Mouse (Mus musculus) forebrain, embryonic 12.5 days (tissue): Measurements from ENCODE around the gene Ddx6. TPM values are rescaled to one million over a fixed set of nuclear protein-coding genes. Genes with fewer than 3 reads are reported as not detected.

Experiments
- ATAC-seq: fragments of 200-750 bp; cut with Nextera tagmentation; 2 replicates; pipeline ENCODE4 v1.8.0; 2017; ENCODE audit warnings: moderate TSS enrichment; ENCODE audit not compliant: low FRiP score
- H3K27ac ChIP-seq: fragments of 300-500 bp; sonication (generic); 2 replicates; pipeline ENCODE4 v1.5.1; 2016; ENCODE audit warnings: mild to moderate bottlenecking
- H3K27me3 ChIP-seq: fragments of 300-500 bp; sonication (generic); 2 replicates; pipeline ENCODE4 v1.6.1; 2016; ENCODE audit warnings: mild to moderate bottlenecking
- H3K36me3 ChIP-seq: fragments of 300-500 bp; sonication (generic); replicated peaks from 2 replicates; pipeline ENCODE4 v1.6.1; 2016; ENCODE audit warnings: mild to moderate bottlenecking
- H3K4me1 ChIP-seq: fragments of 300-500 bp; sonication (generic); 2 replicates; pipeline ENCODE4 v1.6.1; 2016
- H3K4me2 ChIP-seq: fragments of 300-500 bp; sonication (generic); 2 replicates; pipeline ENCODE4 v1.6.1; 2016; ENCODE audit warnings: mild to moderate bottlenecking, moderate library complexity
- H3K4me3 ChIP-seq: fragments of 300-500 bp; sonication (generic); replicated peaks from 2 replicates; pipeline ENCODE4 v1.5.1; 2016; ENCODE audit warnings: mild to moderate bottlenecking
- H3K9ac ChIP-seq: fragments of 300-500 bp; sonication (generic); 2 replicates; pipeline ENCODE4 v1.6.1; 2016; ENCODE audit warnings: mild to moderate bottlenecking
- H3K9me3 ChIP-seq: fragments of 300-500 bp; sonication (generic); 2 replicates; pipeline ENCODE4 v1.6.1; 2016
- WGBS: fragments of 180-500 bp; shearing (Covaris S2); methylation state at CpG from one replicate; pipeline ENCODE4 v1.1.7; 2016; 5-methylcytosine and 5-hydroxymethylcytosine counted together
- polyA plus RNA-seq: library from polyadenylated mRNA; unstranded; fragments of >200 nt; fragmentation: Nextera tagmentation; extraction: Ambion mirVana; gene quantifications from 2 replicates; pipeline ENCODE4 v1.2.1, GENCODE M21; 2016

Gene Ddx6
- polyA plus RNA-seq, 1 experiment from 2014 or later, result 24.4 TPM

DNA sequence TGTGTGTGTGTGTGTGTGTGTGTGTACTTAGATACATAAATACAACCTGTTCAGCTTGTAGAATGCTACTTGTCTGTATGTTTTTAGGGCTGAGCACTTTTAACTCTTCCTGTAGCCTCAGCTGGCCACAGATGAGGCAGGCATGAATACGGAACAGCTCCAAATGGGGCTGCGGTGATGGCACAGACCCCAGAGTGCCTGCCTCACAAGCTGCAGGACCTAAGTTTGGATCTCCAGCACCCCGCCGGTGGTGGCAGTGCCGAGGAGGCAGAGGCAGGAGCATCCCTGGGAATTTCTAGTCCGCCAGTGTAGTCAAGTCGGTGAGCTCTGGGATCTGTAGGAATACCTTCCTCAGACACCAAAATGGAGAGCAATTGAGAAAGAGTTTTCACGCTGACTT is 42.3 kb downstream of the Ddx6 start:
- H3K9ac ChIP-seq, result no peak overlapping the region
- H3K36me3 ChIP-seq, result no peaks in the 10 kb centered on the region
- H3K4me1 ChIP-seq, result no peaks in the 10 kb centered on the region
- no peaks in the 10 kb centered on the region for H3K27me3 ChIP-seq
- no peak for ATAC-seq
- H3K4me2 ChIP-seq, result no peak overlapping the region
- no peak overlapping the region for H3K4me3 ChIP-seq
- no peak overlapping the region for H3K27ac ChIP-seq
- WGBS, result 93% methylated on average over 8 of the region's 8 CpGs
- H3K9me3 ChIP-seq, result no peaks in the 10 kb centered on the region

- no peaks in the 10 kb centered on the region for H3K4me1 ChIP-seq
- 85% methylated on average over 4 of the region's 4 CpGs for WGBS
- H3K36me3 ChIP-seq, result no peaks in the 10 kb centered on the region
- H3K9me3 ChIP-seq, result no peaks in the 10 kb centered on the region
- H3K9ac ChIP-seq, result no peak overlapping the region
- H3K27me3 ChIP-seq, result no peaks in the 10 kb centered on the region
- H3K27ac ChIP-seq, result no peak overlapping the region
- no peak overlapping the region for H3K4me2 ChIP-seq
- no peak overlapping the region for H3K4me3 ChIP-seq
- no peak for ATAC-seq
Measured at GRCm38 (mm10) chr9:44647656-44648055, 43.0 kb downstream of the Ddx6 start.

GRCm38 (mm10) chr9:44648881-44649281 is 44.2 kb downstream of the Ddx6 start:
- 80% methylated on average over 7 of the region's 7 CpGs for WGBS
- Histone ChIP-seq H3K4me1 (no peaks in the 10 kb centered on the region), H3K36me3 (no peaks in the 10 kb centered on the region), H3K9me3 (no peaks in the 10 kb centered on the region), H3K27me3 (no peaks in the 10 kb centered on the region), H3K4me3 (no peak overlapping the region), H3K9ac (no peak overlapping the region), H3K4me2 (no peak overlapping the region), H3K27ac (no peak overlapping the region)
- ATAC-seq, result no peak

DNA sequence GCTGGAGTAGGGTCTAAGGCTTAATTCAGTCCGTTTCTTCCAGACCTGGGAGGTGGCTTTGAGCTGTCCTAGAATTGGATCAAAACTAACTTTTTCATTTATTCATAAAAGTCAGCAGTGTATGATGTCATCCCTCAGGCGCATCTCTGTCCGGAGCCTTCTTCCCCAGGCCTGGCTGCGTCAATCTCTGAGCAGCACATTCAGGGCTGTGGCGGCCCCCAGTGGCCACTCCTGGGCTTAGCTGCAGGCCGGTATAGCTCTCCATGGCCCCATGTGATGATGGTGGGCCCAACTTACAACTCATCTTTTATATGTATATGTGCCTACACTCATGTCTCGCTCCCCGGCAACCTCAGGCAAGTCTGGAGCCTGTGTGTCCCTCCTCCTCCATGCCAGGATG is 47.3 kb downstream of the Ddx6 start:
- ATAC-seq, result peak; percentile 81; the same call in 1 of the 2 replicates
- H3K4me2 ChIP-seq, result no peak overlapping the region
- peaks cover 5% of the 10 kb centered on the region for H3K4me1 ChIP-seq
- H3K4me3 ChIP-seq, result no peak overlapping the region
- H3K9me3 ChIP-seq, result no peaks in the 10 kb centered on the region
- no peak overlapping the region for H3K27ac ChIP-seq
- H3K27me3 ChIP-seq, result peaks cover 3% of the 10 kb centered on the region; the same call in 1 of the 2 replicates
- no peak overlapping the region for H3K9ac ChIP-seq
- 9% methylated on average over 8 of the region's 8 CpGs for WGBS
- H3K36me3 ChIP-seq, result no peaks in the 10 kb centered on the region

GRCm38 (mm10) chr9:44653896-44654295 is 49.2 kb downstream of the Ddx6 start:
- Histone ChIP-seq H3K9ac (no peak overlapping the region), H3K4me2 (no peak overlapping the region), H3K27me3 (peaks cover 3% of the 10 kb centered on the region; the same call in 1 of the 2 replicates), H3K4me3 (no peak overlapping the region), H3K4me1 (peaks cover 5% of the 10 kb centered on the region), H3K27ac (no peak overlapping the region), H3K36me3 (no peaks in the 10 kb centered on the region), H3K9me3 (no peaks in the 10 kb centered on the region)
- 75% methylated on average over 4 of the region's 4 CpGs for WGBS
- no peak for ATAC-seq

DNA sequence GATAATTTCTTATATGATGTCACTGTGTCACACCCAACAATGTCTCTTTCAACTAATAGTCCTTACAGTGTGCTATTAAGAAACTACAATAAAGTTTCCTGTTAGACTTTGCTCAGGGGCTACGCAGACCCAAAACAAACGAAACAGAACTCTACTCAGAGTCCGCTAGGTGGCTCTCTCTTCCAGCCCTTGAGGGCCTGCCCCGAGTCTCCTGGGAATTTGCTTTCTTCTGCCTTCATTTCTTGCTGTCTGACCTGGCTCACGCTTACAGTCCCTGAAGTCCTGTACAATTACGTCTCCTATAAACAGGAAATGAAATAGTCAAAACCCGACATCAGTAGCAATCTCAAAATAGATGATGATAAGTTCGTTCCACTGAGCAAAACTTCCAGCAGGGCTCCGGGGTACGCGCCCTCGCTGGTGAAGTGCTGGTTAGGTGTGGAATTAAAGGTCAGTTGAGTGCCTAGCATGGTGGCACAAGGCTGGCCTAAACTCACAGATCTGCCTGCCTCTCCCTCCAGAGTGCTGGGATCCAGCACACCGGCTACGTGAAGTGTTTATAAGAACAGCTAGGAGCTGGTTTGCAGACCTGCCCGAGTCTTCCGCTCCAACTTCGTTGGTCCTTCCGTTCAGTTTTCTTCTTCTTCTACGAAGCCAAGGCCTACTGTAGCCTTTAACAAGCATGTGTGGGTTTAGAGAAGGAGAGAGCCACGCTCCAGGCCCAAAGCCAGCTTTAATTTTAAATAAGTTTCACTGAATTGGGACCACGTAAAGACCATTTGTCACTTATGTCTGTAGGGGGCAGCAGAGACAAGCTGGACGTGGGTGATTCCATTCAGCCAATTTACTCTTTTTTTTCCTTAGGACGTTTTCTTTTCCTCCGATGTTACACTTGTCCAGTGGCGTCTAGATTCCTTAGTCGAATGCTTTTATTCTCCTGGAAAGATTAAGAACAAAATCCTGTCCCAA is 50.7 kb downstream of the Ddx6 start:
- ATAC-seq, result 0 out of 2 replicates have a peak, but pooled peaks have one; percentile 27
- Histone ChIP-seq H3K4me3 (0 out of 2 replicates have a peak overlapping the region, but pooled peaks have one; percentile 2), H3K9ac (0 out of 2 replicates have a peak overlapping the region, but pooled peaks have one; percentile 12), H3K27me3 (peaks cover 3% of the 10 kb centered on the region; the same call in 1 of the 2 replicates), H3K9me3 (no peaks in the 10 kb centered on the region), H3K4me2 (peak overlapping the region; percentile 39), H3K4me1 (peaks cover 5% of the 10 kb centered on the region), H3K36me3 (no peaks in the 10 kb centered on the region), H3K27ac (no peak overlapping the region)
- 25% methylated on average over 26 of the region's 26 CpGs for WGBS

- H3K9ac ChIP-seq, result no peak overlapping the region
- H3K27me3 ChIP-seq, result no peaks in the 10 kb centered on the region
- H3K4me3 ChIP-seq, result no peak overlapping the region
- H3K4me2 ChIP-seq, result no peak overlapping the region
- WGBS, result 90% methylated on average over 6 of the region's 6 CpGs
- no peaks in the 10 kb centered on the region for H3K36me3 ChIP-seq
- ATAC-seq, result no peak
- H3K4me1 ChIP-seq, result no peaks in the 10 kb centered on the region
- H3K27ac ChIP-seq, result no peak overlapping the region
- H3K9me3 ChIP-seq, result no peaks in the 10 kb centered on the region
Measured at GRCm38 (mm10) chr9:44663706-44664105, 59.0 kb downstream of the Ddx6 start.

- no peak for ATAC-seq
- Histone ChIP-seq H3K4me3 (no peak overlapping the region), H3K4me2 (no peak overlapping the region), H3K9me3 (no peaks in the 10 kb centered on the region), H3K9ac (no peak overlapping the region), H3K4me1 (no peaks in the 10 kb centered on the region), H3K36me3 (no peaks in the 10 kb centered on the region), H3K27ac (no peak overlapping the region), H3K27me3 (no peaks in the 10 kb centered on the region)
- WGBS, result 94% methylated on average over 5 of the region's 5 CpGs
Measured at GRCm38 (mm10) chr9:44671416-44671815, 66.7 kb downstream of the Ddx6 start.

DNA sequence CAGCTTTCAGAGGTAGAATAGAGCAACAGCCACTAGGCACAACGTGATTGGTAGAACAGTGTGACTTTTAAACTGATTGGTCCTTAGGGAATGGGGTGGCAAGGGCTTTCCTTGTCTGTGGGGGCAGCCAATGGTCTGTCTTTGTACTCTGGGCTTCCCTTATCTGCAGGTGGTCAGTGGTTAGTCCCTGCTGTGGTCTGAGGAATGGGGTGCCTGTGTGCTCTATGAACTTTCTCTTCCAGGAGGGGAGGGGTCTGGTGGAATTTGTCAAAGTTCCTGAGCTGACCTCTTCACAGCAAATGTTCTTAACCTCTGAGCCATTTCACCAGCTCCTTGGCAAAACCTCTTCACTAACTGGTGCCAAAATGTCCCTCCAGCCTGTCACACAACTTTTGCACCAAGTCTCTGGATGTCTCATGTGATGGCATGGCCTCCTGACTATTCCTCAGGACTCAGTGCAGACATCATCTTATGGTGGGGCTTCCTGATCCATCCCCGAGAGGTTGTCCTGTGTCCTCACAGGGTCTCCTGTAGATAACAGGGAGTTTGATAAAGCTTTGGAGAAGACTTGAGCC is 67.7 kb downstream of the Ddx6 start:
- Histone ChIP-seq H3K27me3 (no peaks in the 10 kb centered on the region), H3K27ac (no peak overlapping the region), H3K36me3 (no peaks in the 10 kb centered on the region), H3K9ac (no peak overlapping the region), H3K4me3 (no peak overlapping the region), H3K4me2 (no peak overlapping the region), H3K4me1 (no peaks in the 10 kb centered on the region), H3K9me3 (no peaks in the 10 kb centered on the region)
- ATAC-seq, result no peak
- WGBS, result 77% methylated on average over 2 of the region's 2 CpGs

GRCm38 (mm10) chr9:44673005-44673404 is 68.3 kb downstream of the Ddx6 start, which contains the start of gene Treh:
Gene Treh, plus strand, starts transcription at chr9:44673233.
- H3K27ac ChIP-seq, result no peak within 1 kb of the TSS
- H3K4me2 ChIP-seq, result no peak within 1 kb of the TSS
- no peak for ATAC-seq
- no peaks in the 10 kb centered on the region for H3K27me3 ChIP-seq
- 91% methylated on average over 3 of the region's 3 CpGs for WGBS
- no peaks in the 10 kb centered on the region for H3K9me3 ChIP-seq
- H3K4me1 ChIP-seq, result no peaks in the 10 kb centered on the region
- no peak within 1 kb of the TSS for H3K4me3 ChIP-seq
- no peaks in the 10 kb centered on the region for H3K36me3 ChIP-seq
- no peak within 1 kb of the TSS for H3K9ac ChIP-seq

DNA sequence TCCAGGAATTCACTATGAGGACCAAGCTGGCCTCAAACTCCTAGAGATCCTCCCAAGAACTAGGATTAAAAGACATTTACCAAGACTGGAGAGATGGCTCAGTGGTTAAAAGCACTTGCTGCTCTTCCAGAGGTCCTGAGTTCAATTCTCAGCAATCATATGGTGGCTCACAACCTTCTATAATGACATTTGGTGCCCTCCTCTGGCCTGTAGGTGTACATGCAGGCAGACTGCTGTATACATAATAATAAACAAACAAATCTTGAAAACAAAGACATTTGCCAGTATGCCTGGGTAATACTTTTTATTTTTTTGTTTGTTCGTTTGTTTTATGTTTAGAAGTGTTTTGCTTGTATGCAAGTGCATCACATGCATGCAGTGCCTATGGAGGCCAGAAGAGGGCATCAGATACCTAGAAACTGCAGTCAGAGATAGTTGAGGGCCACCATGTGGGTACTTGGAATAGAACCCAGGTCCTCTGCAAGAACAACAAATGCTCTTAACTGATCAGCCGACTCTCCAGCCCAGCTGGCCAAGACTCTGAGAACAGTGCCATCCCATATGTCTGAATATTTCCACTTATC is 73.7 kb downstream of the Ddx6 start:
- Histone ChIP-seq H3K4me3 (no peak overlapping the region), H3K4me2 (no peak overlapping the region), H3K36me3 (no peaks in the 10 kb centered on the region), H3K4me1 (no peaks in the 10 kb centered on the region), H3K9ac (no peak overlapping the region), H3K27me3 (no peaks in the 10 kb centered on the region; the same call in 1 of the 2 replicates), H3K9me3 (no peaks in the 10 kb centered on the region), H3K27ac (no peak overlapping the region)
- WGBS, result 87% methylated on average over 2 of the region's 2 CpGs
- no peak for ATAC-seq

DNA sequence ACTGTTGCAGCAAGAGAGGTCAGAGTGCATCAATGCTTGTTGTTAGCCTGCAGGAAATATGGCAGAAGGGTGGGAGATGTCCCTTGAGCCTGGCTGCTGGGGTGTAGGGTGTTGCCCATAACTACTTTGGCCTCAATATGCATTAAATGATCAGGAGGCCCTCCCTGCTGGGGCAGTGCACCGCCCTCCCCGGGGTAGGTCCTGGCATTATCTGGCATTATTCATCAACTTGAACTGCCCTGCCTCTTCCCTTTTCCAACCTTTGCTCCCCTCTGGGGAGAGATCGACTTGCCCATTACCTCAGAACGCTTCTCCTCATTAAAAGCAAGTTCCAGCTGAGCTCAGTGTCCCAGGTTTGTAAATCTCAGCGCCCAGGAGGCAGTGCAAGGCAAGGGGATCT is 74.9 kb downstream of the Ddx6 start:
- no peak overlapping the region for H3K4me2 ChIP-seq
- no peaks in the 10 kb centered on the region for H3K9me3 ChIP-seq
- no peak for ATAC-seq
- no peak overlapping the region for H3K9ac ChIP-seq
- no peaks in the 10 kb centered on the region for H3K36me3 ChIP-seq
- 74% methylated on average over 5 of the region's 5 CpGs for WGBS
- no peaks in the 10 kb centered on the region; the same call in 1 of the 2 replicates for H3K27me3 ChIP-seq
- no peak overlapping the region for H3K4me3 ChIP-seq
- no peak overlapping the region for H3K27ac ChIP-seq
- no peaks in the 10 kb centered on the region for H3K4me1 ChIP-seq
